Mouse (Mus musculus): ENCODE data around the gene Runx1.
A peak's percentile ranks its signal among the peaks of the same experiment; 100 is the strongest.

Runx1 gene

DNA sequence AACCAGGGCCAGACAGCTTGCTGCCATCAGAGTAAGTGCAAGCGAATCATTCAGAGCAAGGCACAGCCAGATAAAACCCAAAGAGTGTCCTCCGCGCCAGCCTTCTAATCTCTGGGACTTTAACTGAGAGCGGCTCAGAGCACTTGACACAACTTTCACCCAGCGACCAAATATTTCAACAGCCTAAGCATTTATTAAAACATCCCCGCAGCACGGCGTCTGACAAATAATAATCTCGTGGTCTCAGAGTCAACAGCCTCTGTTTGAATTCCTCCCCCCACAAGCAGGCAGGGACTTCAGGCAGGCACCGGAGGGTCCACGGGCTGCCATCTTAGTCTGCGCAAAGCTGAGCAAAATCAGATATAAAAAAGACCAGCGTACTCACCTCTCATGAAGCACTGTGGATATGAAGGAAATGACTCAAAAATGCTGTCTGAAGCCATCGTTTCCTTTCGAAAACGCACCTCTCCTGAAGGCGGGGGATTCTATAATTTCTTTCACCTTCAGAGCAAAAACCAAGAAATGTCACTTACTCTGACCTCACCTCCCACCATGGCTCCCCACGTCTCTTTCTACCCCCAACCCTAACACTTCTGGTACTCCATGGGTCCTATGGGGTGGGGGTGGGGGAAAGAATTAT, 625 bp downstream of the Runx1 start:
- DNase-seq = no peak

DNA sequence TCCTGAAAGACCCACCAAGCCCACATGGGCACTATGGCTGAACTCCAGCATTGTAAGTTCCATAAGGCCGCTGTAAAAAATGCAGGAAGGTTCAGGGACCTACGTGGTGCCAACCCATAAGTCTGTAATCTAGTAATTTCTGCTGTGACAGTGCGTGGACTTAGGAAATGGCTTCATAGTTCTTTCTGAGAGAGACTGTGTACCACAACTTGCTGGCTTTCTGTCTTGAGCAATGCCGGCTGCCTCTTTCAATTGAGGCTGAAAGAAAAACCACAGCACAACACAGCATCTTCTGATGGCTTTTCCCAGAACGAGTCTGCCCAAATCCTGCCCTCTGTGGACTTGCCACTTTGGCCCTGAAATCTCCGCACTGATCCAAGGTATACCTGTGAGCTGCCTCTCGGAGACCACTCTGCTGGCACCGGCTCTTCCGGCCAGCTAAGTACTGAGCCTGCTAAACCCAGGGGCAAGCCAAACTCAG, 1.2 kb downstream of the Runx1 start:
- DNase-seq = no peak

DNA sequence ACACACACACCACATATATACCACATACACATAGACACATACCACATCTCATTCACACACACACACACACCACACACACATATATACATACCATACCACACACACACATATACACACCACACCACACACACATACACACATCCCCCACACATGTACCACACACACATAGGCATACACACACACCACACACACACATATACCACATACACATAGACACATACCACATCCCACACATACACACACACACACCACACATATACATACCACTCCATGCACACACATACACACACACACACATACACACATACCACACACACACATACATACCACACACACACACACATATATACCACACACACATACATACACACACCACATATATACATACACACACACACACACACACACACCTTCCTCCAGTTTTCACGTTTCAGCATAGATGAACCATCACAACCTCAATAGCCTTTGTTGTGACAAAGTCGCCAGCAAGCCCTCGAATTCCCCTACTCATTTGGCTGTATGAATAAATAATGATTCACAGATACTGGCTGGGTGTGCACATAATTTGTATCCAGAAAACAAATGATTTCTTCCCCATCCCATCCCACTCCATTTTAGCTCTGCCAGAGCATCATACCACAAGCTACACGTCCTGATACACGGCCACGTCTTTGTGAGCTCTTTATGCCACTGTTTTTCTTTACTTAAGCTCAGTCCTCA, 1.8 kb downstream of the Runx1 start:
- DNase-seq = no peak

DNA sequence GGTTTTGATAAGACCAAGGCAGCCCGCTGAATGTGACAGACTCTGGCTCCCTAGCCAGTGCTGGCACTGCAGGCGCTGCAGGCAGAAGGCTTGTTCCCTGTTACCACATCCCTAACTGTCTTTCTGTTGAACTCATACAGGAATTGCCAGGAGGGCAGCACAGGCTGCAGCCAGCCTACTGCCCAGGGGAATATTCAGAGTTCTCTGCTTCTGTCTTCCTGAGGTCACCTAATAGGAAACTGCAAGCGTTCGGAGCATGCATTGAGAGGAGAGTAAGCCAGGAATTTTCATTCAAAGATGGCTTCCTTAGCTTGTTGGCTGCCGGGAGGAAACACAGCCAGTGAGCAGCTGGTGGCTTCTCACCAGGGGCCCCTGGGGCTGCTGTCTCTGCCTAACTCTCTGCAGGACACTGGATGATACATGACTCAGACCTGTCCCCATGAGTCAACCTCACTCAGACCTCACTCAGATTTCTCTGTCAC, 2.5 kb downstream of the Runx1 start:
- peak; percentile 17 to 22 for DNase-seq

- no peak for DNase-seq
These were observed 3.3 kb downstream of the Runx1 start for GRCm38 (mm10) chr16:92822676-92823075.

DNA sequence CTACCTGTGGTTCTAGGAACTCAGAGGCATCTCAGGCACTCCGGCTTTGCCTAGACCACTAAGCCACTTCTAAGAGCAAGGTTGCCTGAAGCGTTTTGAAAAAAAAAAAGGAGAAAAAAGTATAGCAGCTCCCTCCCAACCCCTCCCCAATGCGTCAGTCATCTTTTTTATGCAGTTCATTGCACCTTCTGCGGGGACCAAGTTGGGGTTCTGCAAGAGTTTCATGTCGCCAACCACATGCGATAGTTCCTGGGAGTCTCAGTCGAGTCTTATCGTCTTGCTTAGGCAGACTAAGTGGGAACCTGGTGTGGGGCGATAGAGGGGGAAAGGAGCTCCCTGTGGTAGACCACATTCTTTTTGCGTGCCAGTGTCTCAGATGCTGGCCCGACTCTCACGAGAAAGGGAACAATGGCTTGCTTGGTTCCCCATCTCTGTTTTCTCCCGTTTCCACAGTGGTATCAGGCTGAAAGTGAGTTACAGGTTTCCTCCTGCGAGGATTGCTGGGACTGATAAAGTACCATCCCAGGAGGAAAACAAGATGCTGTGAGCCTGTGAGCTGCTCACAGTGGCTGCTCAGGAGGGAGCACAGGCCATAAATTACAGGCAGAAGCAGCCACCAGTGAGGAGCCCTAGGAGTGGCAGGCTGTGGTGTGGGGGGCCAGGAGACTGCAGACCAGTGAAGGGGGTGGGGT, 3.9 kb downstream of the Runx1 start:
- DNase-seq = no peak

DNA sequence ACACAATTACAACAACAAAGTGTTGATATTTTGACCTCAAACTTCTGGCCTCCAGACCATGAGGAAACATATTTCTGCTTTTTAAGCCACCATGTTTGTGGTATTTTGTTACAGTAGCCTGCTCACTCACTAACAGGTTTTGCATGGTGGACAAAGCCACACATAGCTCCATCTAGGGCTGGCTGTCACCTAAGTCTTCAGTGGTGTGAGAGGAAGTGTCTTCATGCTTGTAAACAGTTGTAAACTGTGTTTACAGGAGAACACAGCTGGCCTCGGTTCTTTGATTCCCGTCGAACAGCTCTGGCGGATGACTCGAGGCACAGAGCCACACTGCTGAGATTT, 4.4 kb downstream of the Runx1 start:
- no peak for DNase-seq

- no peak for DNase-seq
These were observed 5.5 kb downstream of the Runx1 start for GRCm38 (mm10) chr16:92820451-92820850.

DNA sequence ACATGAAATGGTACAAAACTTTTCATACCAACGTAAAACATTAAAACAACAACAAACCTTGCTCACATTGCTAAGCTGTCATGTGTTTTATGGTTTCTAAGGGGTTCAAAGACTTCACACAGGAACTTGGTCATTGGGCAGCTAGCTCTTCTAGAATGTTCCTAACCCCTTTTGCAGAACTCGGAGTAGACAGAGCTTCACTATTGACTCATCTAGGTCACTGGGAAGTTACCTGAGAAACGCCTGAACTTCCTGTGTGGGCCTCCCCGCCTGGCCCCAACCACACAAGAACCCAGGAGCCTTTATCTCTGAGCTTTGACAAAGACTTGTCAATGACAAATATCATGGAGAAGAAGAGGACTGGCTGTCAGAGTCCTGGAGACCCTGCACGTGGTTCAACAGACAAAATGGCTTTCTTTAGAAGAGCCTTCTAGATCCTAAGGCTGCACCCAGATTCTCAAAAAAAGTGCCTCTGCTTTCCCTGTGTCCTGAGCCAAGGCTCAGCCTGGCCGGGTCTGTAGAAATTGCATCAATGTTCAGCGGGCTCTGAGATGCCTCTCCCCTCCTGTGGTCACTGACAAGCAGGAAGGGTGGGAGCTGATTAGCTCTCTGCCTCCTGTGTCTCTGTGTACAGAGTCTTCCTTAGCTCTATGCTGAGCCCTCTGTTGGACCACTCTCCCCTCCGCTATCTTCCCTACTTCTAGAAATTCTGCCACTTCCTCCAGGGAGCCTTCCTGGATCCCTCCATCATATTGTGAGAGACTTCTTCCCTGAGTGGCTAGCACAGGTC, 7.3 kb downstream of the Runx1 start:
- no peak for DNase-seq

DNA sequence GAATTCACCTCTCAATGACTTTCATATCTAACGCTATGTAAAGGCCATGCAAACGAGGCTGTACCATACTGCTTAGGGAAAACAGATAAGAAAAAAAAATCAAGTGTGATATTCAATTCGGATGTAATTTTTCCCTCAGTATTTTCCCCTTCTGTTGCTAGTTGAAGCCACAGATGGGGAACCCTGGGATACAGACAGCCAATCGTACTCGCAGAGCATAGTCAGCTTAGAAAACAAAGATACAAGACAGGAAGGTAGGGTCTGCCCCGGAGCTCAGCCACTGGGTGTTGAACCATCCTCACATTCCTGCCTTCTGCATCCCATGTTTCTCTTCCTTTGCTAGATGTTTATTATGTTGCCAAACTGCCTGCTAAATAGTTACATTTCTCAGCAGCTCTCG, 9.9 kb downstream of the Runx1 start:
- DNase-seq = no peak

DNA sequence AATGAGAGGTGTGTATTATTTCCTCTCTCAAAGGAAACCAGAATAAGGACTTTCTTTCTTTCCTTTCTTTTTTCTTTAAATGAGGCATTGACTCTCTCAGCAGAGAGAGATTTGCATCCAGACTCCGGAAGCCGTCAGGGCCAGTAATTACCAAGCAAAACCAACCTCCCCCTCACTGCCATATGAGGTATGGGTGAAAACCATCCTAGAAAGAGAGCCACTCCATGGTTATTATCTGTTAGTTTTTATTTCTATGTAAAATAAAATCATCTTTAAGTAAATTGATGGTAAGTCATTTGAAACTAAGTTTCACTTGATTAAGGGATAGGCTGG, 10.8 kb downstream of the Runx1 start:
- no peak for DNase-seq

DNA sequence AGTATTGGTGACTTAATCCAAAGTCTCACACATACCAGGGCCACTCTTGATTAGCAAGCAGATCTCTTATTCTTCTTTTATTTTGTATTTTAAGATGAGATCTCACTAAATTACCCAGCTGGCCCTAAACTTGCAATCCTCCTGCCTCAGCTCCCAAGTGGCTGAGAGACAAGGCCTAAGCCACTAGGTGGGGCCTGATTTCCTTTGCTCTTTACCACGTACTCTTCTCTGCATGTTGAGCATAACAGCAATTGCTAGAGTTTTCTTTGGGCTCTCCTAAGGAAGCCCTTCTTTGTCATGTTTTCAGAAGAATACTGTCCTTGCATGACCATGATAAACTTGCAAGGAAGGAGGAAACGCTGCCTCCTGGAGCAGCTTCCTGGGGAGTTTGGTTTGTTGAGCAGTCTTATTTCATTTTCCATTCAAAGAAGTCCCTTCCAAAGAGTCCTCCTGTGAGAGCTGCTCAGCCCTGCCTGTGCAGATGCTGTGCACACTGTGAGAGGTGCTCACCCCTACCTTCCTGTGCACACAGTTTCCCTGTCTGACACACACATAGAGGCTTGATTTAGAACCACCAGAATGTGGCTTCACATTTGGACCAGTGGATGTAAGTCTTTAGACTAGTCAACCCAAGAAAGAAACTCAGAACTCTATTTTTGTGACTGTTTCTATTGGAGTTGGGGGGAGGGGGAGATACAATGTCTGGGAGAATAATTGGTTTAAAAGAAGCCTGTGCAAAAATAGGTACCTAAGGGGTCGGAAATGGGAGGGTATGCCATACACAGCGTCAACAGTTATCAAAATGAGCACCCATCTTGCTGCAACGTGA, 11.4 kb downstream of the Runx1 start:
- no peak for DNase-seq

DNA sequence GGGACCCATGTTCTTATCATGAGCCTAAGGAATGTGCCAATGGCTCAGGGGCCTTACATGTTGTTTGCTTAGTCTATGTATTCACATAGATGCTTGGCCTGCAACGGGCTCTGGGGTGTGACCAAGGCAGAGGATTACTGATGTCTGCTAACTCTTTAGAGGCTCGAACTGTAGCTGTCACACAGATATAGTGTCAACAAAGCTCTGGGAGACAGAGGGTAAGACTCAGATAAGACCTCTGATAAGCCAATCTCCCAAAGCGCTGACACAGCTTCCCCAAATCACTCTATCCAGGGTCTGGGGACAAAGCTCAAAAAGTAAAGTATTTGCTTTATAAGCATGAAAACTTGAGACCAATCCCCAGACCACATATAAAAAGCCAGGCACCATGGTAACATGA, 13.5 kb downstream of the Runx1 start:
- DNase-seq = no peak

DNA sequence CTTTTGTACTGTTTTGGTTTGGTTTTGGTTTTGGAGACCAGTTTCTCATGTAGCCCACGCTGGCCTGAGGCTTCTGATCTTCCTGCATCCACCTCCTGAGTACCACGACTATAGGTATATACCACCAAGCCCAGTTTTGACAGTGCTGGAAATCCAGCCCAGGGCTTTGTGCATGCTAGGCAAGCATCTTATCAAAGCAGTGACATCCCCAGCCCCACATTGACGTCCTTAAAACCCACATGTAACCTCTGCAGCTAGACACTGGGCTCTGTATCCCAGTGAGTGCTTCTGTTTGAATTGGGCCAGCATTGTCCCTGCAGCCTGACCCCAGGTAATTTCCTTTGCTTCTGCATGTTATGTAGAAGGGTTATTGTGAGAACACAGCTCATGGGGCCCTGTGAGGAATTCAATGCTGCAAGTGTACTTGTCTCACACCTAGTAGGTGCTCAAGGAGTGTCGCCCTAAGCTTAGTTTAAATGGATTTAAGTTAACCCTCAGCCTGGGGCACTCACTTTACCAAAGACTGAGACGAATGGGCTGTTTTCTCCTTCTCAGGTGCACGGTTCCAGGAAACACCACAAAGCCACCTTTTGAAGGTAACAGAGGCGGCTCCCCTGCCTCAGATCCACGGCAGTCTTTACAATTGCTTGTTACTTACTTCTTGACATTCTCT, 15.2 kb downstream of the Runx1 start:
- DNase-seq = no peak

DNA sequence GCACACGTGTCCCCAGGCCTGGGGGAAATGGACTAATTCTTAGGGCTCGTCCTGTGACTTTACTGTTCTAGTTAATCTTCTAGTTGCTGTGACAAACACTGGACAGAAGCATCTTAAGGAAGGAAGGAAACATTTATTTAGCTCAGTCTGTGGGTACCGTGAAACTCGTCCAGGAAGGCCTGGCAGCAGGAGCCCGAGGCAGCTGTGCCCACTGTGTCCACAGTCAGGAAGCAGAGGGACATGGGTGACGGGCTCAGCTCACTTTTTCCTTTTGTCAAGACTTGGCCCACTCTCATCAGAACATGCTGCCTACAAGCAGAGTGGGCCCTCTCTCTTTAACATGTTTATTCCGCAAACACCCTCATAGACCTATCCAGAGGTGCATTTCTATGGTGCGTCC, 18.2 kb downstream of the Runx1 start:
- no peak for DNase-seq

DNA sequence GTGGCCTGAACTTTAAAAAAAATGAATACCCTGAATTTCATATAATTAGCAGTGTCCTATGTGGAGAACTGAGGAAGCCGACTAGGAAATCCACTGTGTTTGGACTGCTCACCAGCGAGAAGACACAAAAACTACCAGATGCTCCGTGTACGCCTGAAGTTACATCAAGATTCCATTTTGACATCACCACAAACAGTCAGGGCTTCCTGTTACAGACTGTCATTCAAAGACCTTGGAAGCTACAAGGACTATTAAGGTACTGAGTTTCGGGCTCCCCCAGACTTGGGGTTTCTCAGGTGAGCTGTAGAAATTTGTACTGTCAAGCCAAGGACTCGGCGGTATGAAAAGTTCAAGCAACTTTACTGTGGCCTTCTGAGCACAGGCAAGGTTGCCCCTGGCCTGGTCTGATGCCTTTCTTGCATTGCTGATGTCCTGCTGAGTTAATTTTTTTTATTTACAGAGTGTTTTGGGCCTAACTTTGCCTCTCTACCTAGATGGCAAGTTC, 22.8 kb downstream of the Runx1 start:
- no peak for DNase-seq

DNA sequence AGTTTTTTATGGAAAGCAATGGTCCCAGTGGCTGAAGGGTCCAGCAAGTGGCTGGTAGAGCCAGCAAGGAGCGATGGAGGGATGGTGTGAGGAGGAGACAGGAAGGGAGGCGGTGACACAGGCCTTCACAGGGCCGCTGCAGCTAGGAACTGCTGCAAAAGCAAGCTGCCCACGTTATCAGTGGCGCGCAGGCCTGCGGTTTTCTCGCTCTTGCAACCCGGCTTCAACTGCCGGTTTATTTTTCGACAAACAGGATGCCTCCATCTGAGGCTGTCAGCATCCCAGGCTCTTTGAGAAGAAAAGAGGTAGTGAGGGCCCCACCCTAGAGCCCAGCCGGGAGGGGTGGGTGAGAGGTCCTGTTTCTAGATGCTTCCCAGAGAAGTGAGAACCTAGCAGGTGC, 24.4 kb downstream of the Runx1 start:
- no peak for DNase-seq

DNA sequence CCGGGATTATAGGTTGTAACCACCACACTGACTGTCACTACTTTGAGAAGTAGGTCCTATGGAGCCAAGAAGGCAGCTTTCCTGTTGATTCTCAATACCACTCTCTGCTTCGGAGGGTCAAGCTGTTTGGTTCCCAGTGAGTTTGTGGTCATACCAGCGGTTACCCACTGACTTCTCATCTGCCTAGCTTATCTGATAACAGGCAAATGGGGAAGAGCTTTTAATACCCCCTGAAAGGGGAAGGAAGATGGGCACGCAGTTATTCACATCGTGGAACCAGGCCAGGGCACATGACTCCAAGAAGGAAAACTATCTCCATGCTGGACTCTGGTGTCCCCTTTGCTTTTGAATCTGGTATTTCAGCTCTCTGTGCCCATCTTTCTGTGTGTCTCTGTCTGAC, 25.1 kb downstream of the Runx1 start:
- DNase-seq = no peak

GRCm38 (mm10) chr16:92799940-92800339, 26.0 kb downstream of the Runx1 start:
- DNase-seq = no peak

DNA sequence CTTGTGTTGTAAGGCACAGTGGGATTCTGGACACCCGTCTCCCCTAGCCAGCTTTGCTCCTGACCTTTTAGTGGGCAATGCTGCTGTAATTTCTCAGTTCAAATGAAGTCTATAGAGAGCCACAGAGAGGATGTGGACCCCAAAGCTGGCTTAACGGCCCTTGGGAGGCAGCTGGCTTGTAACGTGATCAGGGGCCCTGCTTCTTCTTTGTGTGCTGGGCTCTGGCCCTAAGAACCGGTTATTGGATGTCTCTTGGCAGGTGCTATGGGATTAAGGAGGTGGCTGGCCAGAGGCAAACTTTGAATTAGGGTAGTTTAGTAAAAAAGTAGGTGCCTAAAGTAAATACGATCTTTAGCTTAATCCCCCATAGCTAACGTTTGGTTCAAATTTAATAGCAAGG, 31.8 kb downstream of the Runx1 start:
- DNase-seq = no peak

DNA sequence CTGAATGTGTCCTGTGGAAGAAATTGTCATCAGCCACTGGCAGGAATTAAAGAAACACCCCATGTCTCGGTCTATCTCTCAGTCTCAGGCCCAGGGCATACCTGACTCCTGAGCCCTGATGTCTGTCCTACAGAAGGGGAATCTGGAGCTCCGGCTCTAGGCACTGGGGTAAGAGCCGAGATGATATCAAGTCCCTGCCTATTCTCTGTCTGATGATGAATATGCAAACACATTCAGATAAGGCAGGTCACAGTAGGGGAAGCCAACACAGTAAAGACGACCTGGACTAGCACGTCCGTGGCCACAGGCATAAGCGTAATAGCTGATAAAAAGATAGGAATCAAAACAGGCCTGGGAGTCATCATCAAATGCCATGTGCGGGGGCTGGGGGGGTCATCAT, 32.2 kb downstream of the Runx1 start:
- DNase-seq = no peak

DNA sequence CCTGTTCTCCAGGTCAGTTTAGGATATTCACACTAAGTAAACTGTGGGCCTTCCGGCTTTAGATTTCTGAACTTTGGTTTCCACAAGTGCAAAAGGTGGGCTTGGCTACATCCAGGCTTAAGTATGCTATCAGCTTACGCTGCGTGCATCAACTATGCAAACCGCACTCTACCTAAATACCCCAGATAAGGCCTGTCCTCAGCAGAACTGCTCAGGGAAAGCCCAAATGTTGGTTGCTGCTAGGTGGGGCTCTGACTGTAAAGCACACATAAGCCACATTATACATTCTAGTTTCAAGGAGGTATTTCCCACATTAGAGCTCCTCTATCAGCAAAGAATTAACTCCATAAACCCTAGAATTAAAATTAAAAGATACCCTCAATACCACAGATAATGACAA, 33.0 kb downstream of the Runx1 start:
- no peak for DNase-seq

Data from cerebellum, adult 18-20 months (tissue).